Mouse (Mus musculus): Measurements from ENCODE around the gene Scnn1a. TPM values are rescaled to one million over a fixed set of nuclear protein-coding genes. Genes with fewer than 3 reads are reported as not detected.
"Not testable (repeated sequence)": the region's sequence is repeated elsewhere in the genome, so short reads cannot be mapped to it uniquely, and the experiment has no call there.

Scnn1a gene
- under 1 TPM; 0.17 to 0.19 (median 0.17) TPM for total RNA-seq (2022)

- DNase-seq (ENCODE audit: low spot score in 2 of 2), result no peak
Measured at GRCm38 (mm10) chr6:125320323-125320722, at the start of gene Scnn1a. Scnn1a (plus strand) TSS chr6:125320659.

GRCm38 (mm10) chr6:125271455-125272227 lies 48.8 kb upstream of the Scnn1a start:
- peak; percentile 85 to 93 for DNase-seq (ENCODE audit: low spot score in 2 of 2)

- no peak for DNase-seq (ENCODE audit: low spot score in 2 of 2)
Measured at GRCm38 (mm10) chr6:125272228-125272785, 48.2 kb upstream of the Scnn1a start.

GRCm38 (mm10) chr6:125274841-125275563 lies 45.5 kb upstream of the Scnn1a start:
- DNase-seq (ENCODE audit: low spot score in 2 of 2), result no peak

- DNase-seq (ENCODE audit: low spot score in 2 of 2), result no peak
Measured at GRCm38 (mm10) chr6:125279729-125280128, 40.7 kb upstream of the Scnn1a start.

- not testable (repeated sequence) for DNase-seq (ENCODE audit: low spot score in 2 of 2)
Measured at GRCm38 (mm10) chr6:125282721-125283120, 37.7 kb upstream of the Scnn1a start.

- DNase-seq (ENCODE audit: low spot score in 2 of 2), result no peak
Measured at GRCm38 (mm10) chr6:125284250-125284649, 36.2 kb upstream of the Scnn1a start.

GRCm38 (mm10) chr6:125284751-125285150 lies 35.7 kb upstream of the Scnn1a start:
- DNase-seq (ENCODE audit: low spot score in 2 of 2), result no peak

- no peak for DNase-seq (ENCODE audit: low spot score in 2 of 2)
Measured at GRCm38 (mm10) chr6:125285890-125286289, 34.6 kb upstream of the Scnn1a start, which contains the start of gene Tuba3a. Tuba3a (minus strand) TSS chr6:125286042.

GRCm38 (mm10) chr6:125286944-125287343 lies 33.5 kb upstream of the Scnn1a start:
- DNase-seq (ENCODE audit: low spot score in 2 of 2), result no peak

- DNase-seq (ENCODE audit: low spot score in 2 of 2), result no peak
Measured at GRCm38 (mm10) chr6:125288730-125289129, 31.7 kb upstream of the Scnn1a start.

GRCm38 (mm10) chr6:125291329-125291728 lies 29.1 kb upstream of the Scnn1a start:
- no peak for DNase-seq (ENCODE audit: low spot score in 2 of 2)

GRCm38 (mm10) chr6:125292256-125292655 lies 28.2 kb upstream of the Scnn1a start:
- no peak for DNase-seq (ENCODE audit: low spot score in 2 of 2)

GRCm38 (mm10) chr6:125294049-125294448 lies 26.4 kb upstream of the Scnn1a start:
- DNase-seq (ENCODE audit: low spot score in 2 of 2), result no peak

- no peak for DNase-seq (ENCODE audit: low spot score in 2 of 2)
Measured at GRCm38 (mm10) chr6:125297149-125297820, 23.2 kb upstream of the Scnn1a start.

- DNase-seq (ENCODE audit: low spot score in 2 of 2), result no peak
Measured at GRCm38 (mm10) chr6:125300982-125301381, 19.5 kb upstream of the Scnn1a start.

GRCm38 (mm10) chr6:125302231-125302982 lies 18.1 kb upstream of the Scnn1a start:
- no peak for DNase-seq (ENCODE audit: low spot score in 2 of 2)

- no peak for DNase-seq (ENCODE audit: low spot score in 2 of 2)
Measured at GRCm38 (mm10) chr6:125303242-125303641, 17.2 kb upstream of the Scnn1a start.

- not testable (repeated sequence) for DNase-seq (ENCODE audit: low spot score in 2 of 2)
Measured at GRCm38 (mm10) chr6:125304408-125304807, 16.1 kb upstream of the Scnn1a start.

GRCm38 (mm10) chr6:125305465-125305864 lies 15.0 kb upstream of the Scnn1a start:
- DNase-seq (ENCODE audit: low spot score in 2 of 2), result no peak

- no peak for DNase-seq (ENCODE audit: low spot score in 2 of 2)
Measured at GRCm38 (mm10) chr6:125307091-125307490, 13.4 kb upstream of the Scnn1a start.

Measured in gastrocnemius, adult 8-10 months (tissue).